Mouse (Mus musculus) E14TG2a.4 (cell line): ENCODE results near the gene Atxn3.

Experiments used
- CTCF ChIP-seq: conservative IDR thresholded peaks from 2 replicates; pipeline ENCODE4 v1.5.1; 2014; ENCODE audit warnings: low read length
- NANOG ChIP-seq: IDR thresholded peaks from 2 replicates; pipeline ENCODE4 v1.6.1; 2014; ENCODE audit warnings: borderline replicate concordance, low read length, mixed read lengths
- POU5F1 ChIP-seq: IDR thresholded peaks from 2 replicates; pipeline ENCODE4 v1.6.1; 2014; ENCODE audit warnings: low read length, borderline replicate concordance

- TF ChIP-seq CTCF (no peak), POU5F1 (no peak), NANOG (no peak)
Measured at GRCm38 (mm10) chr12:101957942-101958544, at the start of gene Atxn3.
